Mouse (Mus musculus): ENCODE results near the gene Anp32a.

- TF ChIP-seq GATA1 (IDR thresholded peaks at IDR 0.05; ENCODE audit: borderline replicate concordance, low read length) (no peak), FLI1 (IDR thresholded peaks at IDR 0.05; ENCODE audit: low read length) (no peak)
These were observed 53.1 kb downstream of the Anp32a start for GRCm38 (mm10) chr9:62394163-62394562.

All from megakaryocyte, embryonic 14.5 days (primary cell).